Mouse (Mus musculus): ENCODE results near the gene Cdh13. TPM values are rescaled to one million over a fixed set of nuclear protein-coding genes. Genes with fewer than 3 reads are reported as not detected.
A peak's percentile ranks its signal among the peaks of the same experiment; 100 is the strongest.
"Not testable (repeated sequence)": the region's sequence is repeated elsewhere in the genome, so short reads cannot be mapped to it uniquely, and the experiment has no call there.

Gene Cdh13
- polyA plus RNA-seq, 1 experiment, result 4.5 TPM

DNA sequence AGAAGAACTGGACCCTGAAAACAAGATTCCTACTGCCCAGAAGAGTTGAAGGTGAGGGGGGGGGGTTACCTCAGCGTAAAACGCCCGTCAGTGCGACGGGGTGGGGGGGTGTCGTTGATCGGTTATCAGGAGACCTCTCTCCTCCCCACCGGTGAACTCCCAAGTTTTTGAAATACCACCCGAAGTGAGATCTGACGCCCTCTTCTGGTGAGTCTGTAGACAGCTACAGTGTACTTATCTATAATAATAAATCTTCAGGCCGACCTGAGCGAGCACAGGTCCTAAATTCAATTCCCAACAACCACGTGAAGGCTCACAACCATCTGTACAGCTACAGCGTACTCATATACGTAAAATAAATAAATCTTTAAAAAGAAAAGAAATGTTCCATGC lies 1062.1 kb downstream of the Cdh13 start:
- H3K4me3 ChIP-seq (ENCODE audit: control insufficient read depth, low read depth, low read length), result peak overlapping the region; percentile 85
- no peak overlapping the region; the same call in 1 of the 2 replicates for H3K27ac ChIP-seq (ENCODE audit: control insufficient read depth, insufficient read depth, low read depth, low read length)
- peaks cover 10% of the 10 kb centered on the region for H3K4me1 ChIP-seq (ENCODE audit: control insufficient read depth, insufficient read depth, low read length)
- H3K36me3 ChIP-seq (ENCODE audit: control insufficient read depth, insufficient read depth, low read length), result no peaks in the 10 kb centered on the region
- no peaks in the 10 kb centered on the region for H3K27me3 ChIP-seq (ENCODE audit: control insufficient read depth, insufficient read depth, low read length)
- TF ChIP-seq CTCF (IDR thresholded peaks at IDR 0.05; ENCODE audit: control insufficient read depth, insufficient read depth, insufficient replicate concordance, low read depth, low read length) (no peak), POLR2A (IDR thresholded peaks at IDR 0.05; ENCODE audit: control insufficient read depth, low read depth, low read length) (no peak)

DNA sequence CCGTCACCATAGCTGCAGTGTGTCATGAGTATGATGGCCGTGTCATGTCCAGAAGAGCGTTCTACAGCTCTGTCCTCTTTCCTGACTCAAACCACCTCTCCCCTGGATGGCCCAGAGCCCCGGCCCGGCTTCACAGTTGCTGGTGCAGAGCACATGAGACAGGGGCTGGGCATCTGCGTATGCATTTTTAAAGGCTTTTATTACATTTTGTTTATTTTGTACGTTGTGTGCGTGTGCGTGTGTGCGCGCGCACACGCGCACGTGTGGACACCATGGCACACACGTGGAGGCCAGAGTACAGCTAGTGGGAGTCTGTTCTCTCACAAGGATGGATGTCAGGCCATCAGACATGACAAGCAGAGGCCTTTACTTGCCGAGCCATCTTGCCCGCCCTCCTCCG lies 1068.1 kb downstream of the Cdh13 start:
- Histone ChIP-seq H3K36me3 (ENCODE audit: control insufficient read depth, insufficient read depth, low read length) (no peaks in the 10 kb centered on the region), H3K4me3 (ENCODE audit: control insufficient read depth, low read depth, low read length) (no peak overlapping the region), H3K27me3 (ENCODE audit: control insufficient read depth, insufficient read depth, low read length) (no peaks in the 10 kb centered on the region), H3K27ac (ENCODE audit: control insufficient read depth, insufficient read depth, low read depth, low read length) (no peak overlapping the region), H3K4me1 (ENCODE audit: control insufficient read depth, insufficient read depth, low read length) (no peaks in the 10 kb centered on the region)
- no peak for TF ChIP-seq CTCF (IDR thresholded peaks at IDR 0.05; ENCODE audit: control insufficient read depth, insufficient read depth, insufficient replicate concordance, low read depth, low read length)
- no peak for TF ChIP-seq POLR2A (IDR thresholded peaks at IDR 0.05; ENCODE audit: control insufficient read depth, low read depth, low read length)

DNA sequence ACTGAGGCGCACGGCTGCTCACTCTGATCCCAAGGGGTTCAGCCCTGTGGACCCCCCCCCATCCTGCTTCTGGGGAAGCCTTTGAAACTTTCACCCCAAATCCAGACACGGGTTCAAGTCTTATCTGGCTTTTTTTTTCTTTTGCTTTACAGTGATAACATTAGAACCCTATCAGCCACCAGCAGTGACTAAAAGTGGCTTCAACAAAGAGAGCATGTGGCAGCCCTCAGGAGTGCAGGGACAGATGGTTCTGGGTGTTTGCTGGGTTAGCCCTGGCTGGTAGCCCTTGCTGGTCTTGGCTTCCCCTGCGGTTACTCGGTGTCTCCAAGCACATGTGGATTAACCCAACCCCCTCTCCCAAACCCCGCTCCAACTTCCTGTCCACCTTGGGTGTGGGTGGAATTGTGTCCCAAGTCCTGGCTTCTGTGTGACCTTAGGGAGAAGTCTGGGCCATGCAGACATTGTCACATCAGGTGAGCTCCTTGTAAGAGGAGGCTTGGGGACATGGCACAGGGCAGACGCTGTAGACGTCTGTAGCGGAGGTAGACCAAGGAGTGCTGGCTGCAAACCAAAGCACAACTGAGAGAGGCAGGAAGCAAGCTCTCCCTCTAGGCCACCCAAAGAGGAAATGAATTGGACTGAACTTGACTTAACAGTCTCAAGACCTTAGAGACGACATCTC lies 1069.6 kb downstream of the Cdh13 start:
- TF ChIP-seq CTCF (IDR thresholded peaks at IDR 0.05; ENCODE audit: control insufficient read depth, insufficient read depth, insufficient replicate concordance, low read depth, low read length) (no peak), POLR2A (IDR thresholded peaks at IDR 0.05; ENCODE audit: control insufficient read depth, low read depth, low read length) (no peak)

DNA sequence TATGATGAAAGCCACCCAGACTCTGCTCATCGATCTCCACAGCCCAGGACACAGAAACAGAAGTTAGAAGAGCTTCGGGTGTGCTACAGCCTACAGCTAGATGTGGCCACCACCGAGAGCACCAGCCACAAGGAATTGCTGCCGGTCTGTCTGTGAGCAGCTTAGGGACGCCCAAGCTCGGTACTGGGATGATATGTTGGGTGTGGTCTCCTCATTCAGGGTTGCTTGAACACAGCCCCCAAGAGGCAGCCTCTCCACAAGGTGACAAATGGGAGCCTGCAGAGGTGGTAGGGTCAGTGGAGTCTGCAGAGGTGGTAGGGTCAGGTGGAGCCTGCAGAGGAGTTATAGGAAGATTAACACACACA lies 1070.1 kb downstream of the Cdh13 start:
- H3K36me3 ChIP-seq (ENCODE audit: control insufficient read depth, insufficient read depth, low read length), result no peaks in the 10 kb centered on the region
- TF ChIP-seq CTCF (IDR thresholded peaks at IDR 0.05; ENCODE audit: control insufficient read depth, insufficient read depth, insufficient replicate concordance, low read depth, low read length), result no peak
- TF ChIP-seq POLR2A (IDR thresholded peaks at IDR 0.05; ENCODE audit: control insufficient read depth, low read depth, low read length), result no peak
- no peaks in the 10 kb centered on the region for H3K27me3 ChIP-seq (ENCODE audit: control insufficient read depth, insufficient read depth, low read length)
- H3K4me1 ChIP-seq (ENCODE audit: control insufficient read depth, insufficient read depth, low read length), result peaks cover 1% of the 10 kb centered on the region; the same call in 1 of the 2 replicates
- no peak overlapping the region for H3K4me3 ChIP-seq (ENCODE audit: control insufficient read depth, low read depth, low read length)
- no peak overlapping the region for H3K27ac ChIP-seq (ENCODE audit: control insufficient read depth, insufficient read depth, low read depth, low read length)

More for the DNA sequence above, 1069.6 kb downstream of the Cdh13 start:
- Histone ChIP-seq H3K4me3 (ENCODE audit: control insufficient read depth, low read depth, low read length) (no peak overlapping the region), H3K27ac (ENCODE audit: control insufficient read depth, insufficient read depth, low read depth, low read length) (no peak overlapping the region), H3K36me3 (ENCODE audit: control insufficient read depth, insufficient read depth, low read length) (no peaks in the 10 kb centered on the region), H3K27me3 (ENCODE audit: control insufficient read depth, insufficient read depth, low read length) (no peaks in the 10 kb centered on the region), H3K4me1 (ENCODE audit: control insufficient read depth, insufficient read depth, low read length) (no peaks in the 10 kb centered on the region)

DNA sequence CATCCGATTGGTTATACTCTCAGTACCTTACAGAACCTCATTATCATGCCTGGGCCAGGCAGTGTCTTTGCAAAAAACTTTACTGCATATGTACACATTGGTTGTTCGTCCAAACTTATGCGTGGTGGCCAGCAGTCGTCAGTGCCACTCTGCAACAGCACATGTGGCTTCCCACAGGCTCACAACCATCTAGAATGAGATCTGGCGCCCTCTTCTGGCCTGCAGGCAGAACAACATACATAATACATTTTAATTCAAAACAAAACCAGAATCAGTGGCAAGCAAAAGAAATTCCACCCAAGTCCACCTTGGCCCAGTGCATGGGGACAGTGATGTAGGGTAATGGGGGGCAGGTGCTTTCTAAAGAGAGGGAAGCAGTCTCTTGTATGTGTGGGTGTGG lies 1073.1 kb downstream of the Cdh13 start:
- H3K36me3 ChIP-seq (ENCODE audit: control insufficient read depth, insufficient read depth, low read length); H3K4me1 ChIP-seq (ENCODE audit: control insufficient read depth, insufficient read depth, low read length); H3K27me3 ChIP-seq (ENCODE audit: control insufficient read depth, insufficient read depth, low read length); H3K4me3 ChIP-seq (ENCODE audit: control insufficient read depth, low read depth, low read length); H3K27ac ChIP-seq (ENCODE audit: control insufficient read depth, insufficient read depth, low read depth, low read length): not testable (repeated sequence)
- TF ChIP-seq CTCF (IDR thresholded peaks at IDR 0.05; ENCODE audit: control insufficient read depth, insufficient read depth, insufficient replicate concordance, low read depth, low read length), result peak; percentile 55; the same call in 1 of the 2 replicates

DNA sequence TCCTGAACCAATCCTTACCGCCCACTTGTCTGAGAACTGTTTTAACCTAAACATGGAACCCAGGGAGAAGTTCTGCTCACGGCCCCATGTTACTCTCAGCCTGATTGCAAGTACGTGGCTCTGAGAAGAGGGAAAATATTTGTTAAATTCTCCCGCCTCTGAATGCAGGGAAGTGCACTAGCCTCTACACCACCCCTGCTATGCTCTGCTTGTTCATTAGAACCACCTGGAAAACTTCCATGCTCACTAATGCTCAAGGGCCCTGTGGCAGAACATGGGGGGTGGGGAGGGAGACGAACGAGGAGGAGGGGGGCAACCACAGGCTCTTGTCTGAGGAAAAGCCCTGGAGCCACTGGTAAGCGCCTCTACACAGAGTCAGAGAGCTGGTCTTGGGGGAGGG lies 1074.6 kb downstream of the Cdh13 start:
- TF ChIP-seq CTCF (IDR thresholded peaks at IDR 0.05; ENCODE audit: control insufficient read depth, insufficient read depth, insufficient replicate concordance, low read depth, low read length), result no peak
- TF ChIP-seq POLR2A (IDR thresholded peaks at IDR 0.05; ENCODE audit: control insufficient read depth, low read depth, low read length), result no peak
- peaks cover 6% of the 10 kb centered on the region; the same call in 1 of the 2 replicates for H3K4me1 ChIP-seq (ENCODE audit: control insufficient read depth, insufficient read depth, low read length)
- no peaks in the 10 kb centered on the region for H3K36me3 ChIP-seq (ENCODE audit: control insufficient read depth, insufficient read depth, low read length)
- no peaks in the 10 kb centered on the region for H3K27me3 ChIP-seq (ENCODE audit: control insufficient read depth, insufficient read depth, low read length)
- no peak overlapping the region for H3K27ac ChIP-seq (ENCODE audit: control insufficient read depth, insufficient read depth, low read depth, low read length)
- H3K4me3 ChIP-seq (ENCODE audit: control insufficient read depth, low read depth, low read length), result no peak overlapping the region

DNA sequence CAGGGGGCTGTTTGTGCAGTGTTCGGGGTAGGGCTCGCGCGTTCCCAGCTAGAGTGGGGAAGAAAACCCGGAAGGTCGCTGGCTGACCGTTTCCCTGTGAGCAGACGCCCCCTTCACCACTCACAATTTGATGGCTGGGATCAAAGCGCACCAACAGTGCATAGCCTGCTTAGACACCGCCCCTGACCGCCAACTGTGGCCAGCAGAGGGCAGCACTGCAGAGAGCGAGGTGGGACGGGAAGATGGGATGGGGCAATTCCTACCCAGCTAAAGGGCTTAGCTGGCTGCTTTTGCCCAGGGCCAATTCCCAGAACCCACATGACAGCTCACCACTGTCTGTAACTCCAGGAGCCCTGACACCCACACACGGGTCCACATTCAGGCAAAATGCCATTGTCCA lies 1075.3 kb downstream of the Cdh13 start:
- Histone ChIP-seq H3K27ac (ENCODE audit: control insufficient read depth, insufficient read depth, low read depth, low read length) (no peak overlapping the region), H3K27me3 (ENCODE audit: control insufficient read depth, insufficient read depth, low read length) (no peaks in the 10 kb centered on the region), H3K36me3 (ENCODE audit: control insufficient read depth, insufficient read depth, low read length) (no peaks in the 10 kb centered on the region), H3K4me3 (ENCODE audit: control insufficient read depth, low read depth, low read length) (peak overlapping the region; percentile 81), H3K4me1 (ENCODE audit: control insufficient read depth, insufficient read depth, low read length) (peaks cover 6% of the 10 kb centered on the region; the same call in 1 of the 2 replicates)
- TF ChIP-seq CTCF (IDR thresholded peaks at IDR 0.05; ENCODE audit: control insufficient read depth, insufficient read depth, insufficient replicate concordance, low read depth, low read length) (peak; percentile 90), POLR2A (IDR thresholded peaks at IDR 0.05; ENCODE audit: control insufficient read depth, low read depth, low read length) (no peak; the same call in 1 of the 2 replicates)
